In genomic region chr7:116039538-116040466, GRCm38 (mm10) we compare ENCODE assay signal across 8 mouse cellular contexts. TPM values are rescaled to one million over a fixed set of nuclear protein-coding genes. Genes with fewer than 3 reads are reported as not detected.
DNase-seq lines count a peak whose midpoint lies in the region; ATAC-seq lines count a peak whose summit lies in the region.

No protein-coding gene starts in this region.

- peak; percentile 67 to 78 for DNase-seq in urinary bladder, adult 18-20 months (ENCODE audit: low spot score in 2 of 2)
- DNase-seq in urinary bladder, postnatal 10 days (ENCODE audit: low spot score) = no peak
- DNase-seq in heart, adult 18-20 months = peak; percentile 82 to 93
- peak; percentile 90 for DNase-seq in kidney, adult 18-20 months
- DNase-seq in midbrain, embryonic 14.5 days = peak; percentile 93
- peak; percentile 49 to 69 for DNase-seq in spleen, adult 18-20 months

- under 1% methylated on average over 48 of the region's 48 CpGs for WGBS in embryonic facial prominence, embryonic 12.5 days
- WGBS in limb, embryonic 12.5 days = under 1% methylated on average over 48 of the region's 48 CpGs
- WGBS in midbrain, embryonic 14.5 days = under 1% methylated on average over 48 of the region's 48 CpGs

- H3K4me3 ChIP-seq in embryonic facial prominence, embryonic 12.5 days = peak overlapping the region; percentile 41
- H3K4me3 ChIP-seq in limb, embryonic 12.5 days (replicated peaks) = peak overlapping the region; percentile 65
- H3K4me3 ChIP-seq in midbrain, embryonic 14.5 days (replicated peaks; ENCODE audit: low read depth, low read length) = peak overlapping the region; percentile 50

- peak overlapping the region; percentile 97 for H3K4me2 ChIP-seq in embryonic facial prominence, embryonic 12.5 days (replicated peaks)
- peak overlapping the region; percentile 96 for H3K4me2 ChIP-seq in limb, embryonic 12.5 days
- H3K4me2 ChIP-seq in midbrain, embryonic 14.5 days (ENCODE audit: low read length) = peak overlapping the region; percentile 99

- peak; percentile 67 for ATAC-seq in embryonic facial prominence, embryonic 12.5 days (ENCODE audit: insufficient number of reproducible peaks, insufficient read depth, low FRiP score, low TSS enrichment)
- ATAC-seq in limb, embryonic 12.5 days (ENCODE audit: insufficient number of reproducible peaks, insufficient read depth, low FRiP score, low TSS enrichment, low read depth) = peak; percentile 77
- peak; percentile 80 for ATAC-seq in midbrain, embryonic 14.5 days (ENCODE audit: low FRiP score, low TSS enrichment)

- H3K27ac ChIP-seq in embryonic facial prominence, embryonic 12.5 days = peak overlapping the region; percentile 14; the same call in 1 of the 2 replicates
- H3K27ac ChIP-seq in limb, embryonic 12.5 days = peak overlapping the region; percentile 83
- H3K27ac ChIP-seq in midbrain, embryonic 14.5 days (replicated peaks; ENCODE audit: low read depth, low read length) = no peak overlapping the region; the same call in 1 of the 2 replicates

- peaks cover 40% of the 10 kb centered on the region for H3K27me3 ChIP-seq in embryonic facial prominence, embryonic 12.5 days
- H3K27me3 ChIP-seq in limb, embryonic 12.5 days = peaks cover 59% of the 10 kb centered on the region
- H3K27me3 ChIP-seq in midbrain, embryonic 14.5 days (ENCODE audit: control insufficient read depth, insufficient read depth, low read length) = peaks cover 47% of the 10 kb centered on the region

- no peaks in the 10 kb centered on the region for H3K9me3 ChIP-seq in embryonic facial prominence, embryonic 12.5 days
- H3K9me3 ChIP-seq in limb, embryonic 12.5 days = no peaks in the 10 kb centered on the region
- no peaks in the 10 kb centered on the region for H3K9me3 ChIP-seq in midbrain, embryonic 14.5 days (ENCODE audit: control insufficient read depth, low read length)

- peak overlapping the region; percentile 47; the same call in 1 of the 2 replicates for H3K9ac ChIP-seq in embryonic facial prominence, embryonic 12.5 days
- H3K9ac ChIP-seq in limb, embryonic 12.5 days (replicated peaks) = peak overlapping the region; percentile 88
- peak overlapping the region; percentile 51 for H3K9ac ChIP-seq in midbrain, embryonic 14.5 days (replicated peaks; ENCODE audit: low read length)

- no peaks in the 10 kb centered on the region for H3K36me3 ChIP-seq in embryonic facial prominence, embryonic 12.5 days
- H3K36me3 ChIP-seq in limb, embryonic 12.5 days = no peaks in the 10 kb centered on the region
- no peaks in the 10 kb centered on the region for H3K36me3 ChIP-seq in midbrain, embryonic 14.5 days (ENCODE audit: control insufficient read depth, insufficient read depth, low read length)

- peaks cover 7% of the 10 kb centered on the region; the same call in 1 of the 2 replicates for H3K4me1 ChIP-seq in embryonic facial prominence, embryonic 12.5 days
- H3K4me1 ChIP-seq in limb, embryonic 12.5 days (replicated peaks) = peaks cover 25% of the 10 kb centered on the region
- H3K4me1 ChIP-seq in midbrain, embryonic 14.5 days (ENCODE audit: control insufficient read depth, insufficient read depth, low read length) = peaks cover 15% of the 10 kb centered on the region

RNA-seq across cellular contexts. Expression of gene 1110004F10Rik, which starts 0.6 kb away (rescaled TPM):
- 295 and 301 TPM in 2 replicates for polyA plus RNA-seq in embryonic facial prominence, embryonic 12.5 days (2016; fragmentation: Nextera tagmentation; extraction: Ambion mirVana)
- total RNA-seq in heart, adult 18-20 months (2021) = 10 to 100 TPM; 48.9 to 54.6 TPM
- 318 and 335 TPM in 2 replicates for polyA plus RNA-seq in limb, embryonic 12.5 days (2016; fragmentation: Nextera tagmentation; extraction: Ambion mirVana)
- 342 and 379 TPM in 2 replicates for polyA plus RNA-seq in midbrain, embryonic 14.5 days (2014; fragmentation: Nextera tagmentation; extraction: Ambion mirVana)

RNA-seq across cellular contexts. Expression of gene Sox6, which starts 1.2 kb away (rescaled TPM):
- 53.7 and 59.7 TPM in 2 replicates for polyA plus RNA-seq in embryonic facial prominence, embryonic 12.5 days (2016; fragmentation: Nextera tagmentation; extraction: Ambion mirVana)
- 10 to 100 TPM; 20.8 to 24.7 TPM for total RNA-seq in heart, adult 18-20 months (2021)
- polyA plus RNA-seq in limb, embryonic 12.5 days (2016; fragmentation: Nextera tagmentation; extraction: Ambion mirVana) = 77.9 and 91.5 TPM in 2 replicates
- polyA plus RNA-seq in midbrain, embryonic 14.5 days (2014; fragmentation: Nextera tagmentation; extraction: Ambion mirVana) = 45.7 and 52.1 TPM in 2 replicates

RNA-seq across cellular contexts. Expression of gene Gm4353, which starts 44.6 kb away (rescaled TPM):
- 0.88 and 1.1 TPM in 2 replicates for polyA plus RNA-seq in embryonic facial prominence, embryonic 12.5 days (2016; fragmentation: Nextera tagmentation; extraction: Ambion mirVana)
- 1 to 10 TPM; 1.7 to 2.0 TPM for total RNA-seq in heart, adult 18-20 months (2021)
- polyA plus RNA-seq in limb, embryonic 12.5 days (2016; fragmentation: Nextera tagmentation; extraction: Ambion mirVana) = 1.5 and 1.6 TPM in 2 replicates
- 0.45 and 1.3 TPM in 2 replicates for polyA plus RNA-seq in midbrain, embryonic 14.5 days (2014; fragmentation: Nextera tagmentation; extraction: Ambion mirVana)
